Mouse (Mus musculus) MEL (cell line): ENCODE data around the gene Dusp6.

Source experiments
- BHLHE40 ChIP-seq: IDR thresholded peaks from 2 replicates; pipeline ENCODE4 v1.6.1; 2012; ENCODE audit warnings: low read depth, mild to moderate bottlenecking, inconsistent platforms, low read length, improper control_type of control experiment, borderline replicate concordance
- CTCF ChIP-seq, 3 experiments: IDR thresholded peaks in 2 of 3; conservative IDR thresholded peaks in 1 of 3; 2 replicates each; pipeline ENCODE4 v1.5.1; 2011 to 2012; ENCODE audit warnings: low read length in 3 of 3, low read depth in 2 of 3, mild to moderate bottlenecking in 2 of 3, improper control_type of control experiment in 1 of 3, inconsistent platforms in 1 of 3, mixed read lengths in 1 of 3, moderate library complexity in 1 of 3; ENCODE audit not compliant: control insufficient read depth in 1 of 3, insufficient read depth in 1 of 3, poor library complexity in 1 of 3, severe bottlenecking in 1 of 3
- ELF1 ChIP-seq: IDR thresholded peaks from 2 replicates; pipeline ENCODE4 v1.6.1; 2014; ENCODE audit warnings: low read depth, mild to moderate bottlenecking, inconsistent platforms, low read length, improper control_type of control experiment, moderate library complexity
- EP300 ChIP-seq, 2 experiments: IDR thresholded peaks; 2 replicates each; pipeline ENCODE4 v1.6.1; 2011; ENCODE audit warnings: improper control_type of control experiment in 2 of 2, low read length in 2 of 2, low read depth in 1 of 2, mild to moderate bottlenecking in 1 of 2
- GATA1 ChIP-seq: IDR thresholded peaks from 2 replicates; pipeline ENCODE4 v1.6.1; 2011; ENCODE audit warnings: low read depth, low read length, improper control_type of control experiment
- MAFK ChIP-seq: IDR thresholded peaks from 2 replicates; pipeline ENCODE4 v1.6.1; 2011; ENCODE audit warnings: low read depth, mild to moderate bottlenecking, low read length, improper control_type of control experiment, borderline replicate concordance
- POLR2A ChIP-seq, 2 experiments: IDR thresholded peaks; 2 replicates each; pipeline ENCODE4 v1.6.1; 2011 to 2012; ENCODE audit warnings: low read length in 2 of 2, mild to moderate bottlenecking in 2 of 2, control low read depth in 1 of 2, improper control_type of control experiment in 1 of 2, low read depth in 1 of 2, moderate library complexity in 1 of 2; ENCODE audit not compliant: control insufficient read depth in 1 of 2, insufficient read depth in 1 of 2, poor library complexity in 1 of 2
- TBP ChIP-seq: IDR thresholded peaks from 2 replicates; pipeline ENCODE4 v1.8.0; 2011; ENCODE audit warnings: low read depth, low read length, improper control_type of control experiment
- TCF12 ChIP-seq: IDR thresholded peaks from 2 replicates; pipeline ENCODE4 v1.6.1; 2014; ENCODE audit warnings: low read depth, mild to moderate bottlenecking, inconsistent platforms, low read length, improper control_type of control experiment, moderate library complexity
- UBTF ChIP-seq: IDR thresholded peaks from 2 replicates; pipeline ENCODE4 v1.6.1; 2012; ENCODE audit warnings: low read depth, mild to moderate bottlenecking, inconsistent platforms, low read length, improper control_type of control experiment, moderate library complexity, borderline replicate concordance; ENCODE audit not compliant: insufficient read depth
- USF1 ChIP-seq: IDR thresholded peaks from 2 replicates; pipeline ENCODE4 v1.6.1; 2014; ENCODE audit warnings: low read depth, mild to moderate bottlenecking, inconsistent platforms, low read length, improper control_type of control experiment, moderate library complexity
- ZC3H11A ChIP-seq: IDR thresholded peaks from 2 replicates; pipeline ENCODE4 v1.6.1; 2012; ENCODE audit warnings: low read depth, mild to moderate bottlenecking, inconsistent platforms, low read length, improper control_type of control experiment
- ZKSCAN1 ChIP-seq: IDR thresholded peaks from 2 replicates; pipeline ENCODE4 v1.6.1; 2012; ENCODE audit warnings: low read depth, mild to moderate bottlenecking, inconsistent platforms, low read length, improper control_type of control experiment, moderate library complexity

DNA sequence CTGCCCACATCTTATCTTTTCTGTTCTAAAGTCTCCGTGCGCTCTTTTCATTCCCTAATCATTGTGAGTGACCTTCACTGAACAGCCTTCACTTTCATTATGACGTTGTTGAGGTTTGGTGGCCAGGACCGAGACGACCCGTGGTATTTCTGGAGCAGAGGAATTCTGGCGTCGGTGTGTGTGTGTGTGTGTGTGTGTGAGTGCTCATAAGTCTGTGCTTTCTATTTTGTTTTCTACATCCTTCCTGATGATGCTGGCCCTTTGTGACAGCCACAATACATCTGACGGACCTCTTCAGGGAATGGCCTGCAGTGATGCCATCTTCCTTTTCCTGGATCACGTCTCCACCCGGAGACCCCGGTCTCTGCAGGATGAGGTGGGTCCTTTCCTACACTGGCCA lies 11.6 kb downstream of the Dusp6 start:
- TF ChIP-seq USF1 (no peak), CTCF (IDR thresholded peaks at IDR 0.05 in 2 of 3, conservative IDR thresholded peaks at IDR 0.05 in 1 of 3; ENCODE audit: control insufficient read depth in 1 of 3, insufficient read depth in 1 of 3, low read depth in 2 of 3, low read length in 3 of 3, poor library complexity in 1 of 3, severe bottlenecking in 1 of 3) (no peak), EP300 (IDR thresholded peaks at IDR 0.05; ENCODE audit: low read depth in 1 of 2, low read length in 2 of 2) (no peak), POLR2A (IDR thresholded peaks at IDR 0.05; ENCODE audit: control insufficient read depth in 1 of 2, insufficient read depth in 1 of 2, low read depth in 1 of 2, low read length in 2 of 2, poor library complexity in 1 of 2) (no peak), ZKSCAN1 (no peak), ELF1 (no peak), TBP (no peak), UBTF (no peak), ZC3H11A (no peak), GATA1 (no peak), MAFK (no peak), BHLHE40 (no peak), TCF12 (no peak)
